Mouse (Mus musculus): ENCODE data around the gene Tex33.

Gene Tex33

DNA sequence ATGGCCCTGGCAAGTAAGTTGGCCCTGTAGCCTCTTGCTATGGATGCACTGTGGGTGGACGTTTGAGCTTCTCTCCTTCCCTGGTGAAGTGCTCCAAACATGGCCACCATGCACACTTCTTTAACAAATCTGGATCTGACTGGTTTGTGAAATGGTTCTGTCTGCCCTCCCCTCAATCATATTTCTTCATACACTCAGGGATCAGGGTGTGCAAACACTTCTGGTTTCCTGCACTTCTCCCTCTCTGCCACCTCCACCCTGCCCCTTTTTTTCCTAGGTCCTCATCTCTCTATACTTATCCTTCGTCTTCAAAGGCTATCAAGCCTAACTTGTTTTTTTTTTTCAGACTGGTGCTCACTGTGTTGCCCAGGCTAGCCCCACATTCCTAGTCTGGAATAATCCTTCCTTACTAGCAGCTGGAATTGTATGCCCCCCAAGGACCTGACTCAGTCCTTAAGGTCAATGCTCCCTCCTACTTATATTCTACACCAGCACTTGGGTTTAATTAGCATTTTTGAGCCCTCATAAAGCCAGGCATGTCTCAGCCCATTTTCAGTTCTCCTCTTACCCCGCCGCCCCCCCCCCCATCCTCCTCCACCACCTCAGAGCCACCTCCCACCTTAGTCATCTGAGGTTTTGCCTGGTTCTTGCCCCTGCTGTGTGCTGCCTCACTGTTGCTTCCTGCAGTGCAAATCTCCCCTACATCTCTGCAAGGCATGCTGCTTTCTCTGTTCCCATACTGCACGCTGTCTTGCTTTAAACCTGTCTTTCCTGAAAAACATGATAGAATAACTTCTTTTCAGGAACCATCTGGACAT, 64.0 kb downstream of the Tex33 start:
- in situ Hi-C loops (cut with MboI; ENCODE audit: unreplicated experiment in 2 of 2): loop anchor here in 1 of 2 experiments (10.0 kb wide), 1 partner anchor 147 kb away; no protein-coding TSS in a partner anchor

DNA sequence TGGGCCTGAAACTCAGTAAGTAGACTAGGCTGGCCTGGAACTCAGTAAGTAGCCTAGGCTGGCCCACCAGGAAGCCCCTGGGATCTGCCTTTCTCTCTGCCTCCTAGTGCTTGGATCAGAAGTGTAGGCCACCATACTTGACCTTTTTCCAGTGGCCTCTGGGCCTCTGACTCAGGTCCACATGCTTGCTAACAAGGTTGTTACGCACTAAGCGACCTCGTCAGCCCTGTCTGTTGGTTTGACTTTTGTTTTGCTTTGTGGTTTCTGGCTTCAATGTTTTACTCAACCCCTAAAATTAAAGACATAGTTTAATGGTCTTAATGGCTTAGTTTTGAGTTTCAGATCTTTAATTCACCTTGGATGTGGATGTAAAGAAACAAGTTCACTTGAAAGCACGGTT, 65.0 kb downstream of the Tex33 start:
- in situ Hi-C loops (cut with MboI; ENCODE audit: unreplicated experiment in 2 of 2): loop anchor here in 1 of 2 experiments (10.0 kb wide), 1 partner anchor 146 kb away; no protein-coding TSS in a partner anchor

DNA sequence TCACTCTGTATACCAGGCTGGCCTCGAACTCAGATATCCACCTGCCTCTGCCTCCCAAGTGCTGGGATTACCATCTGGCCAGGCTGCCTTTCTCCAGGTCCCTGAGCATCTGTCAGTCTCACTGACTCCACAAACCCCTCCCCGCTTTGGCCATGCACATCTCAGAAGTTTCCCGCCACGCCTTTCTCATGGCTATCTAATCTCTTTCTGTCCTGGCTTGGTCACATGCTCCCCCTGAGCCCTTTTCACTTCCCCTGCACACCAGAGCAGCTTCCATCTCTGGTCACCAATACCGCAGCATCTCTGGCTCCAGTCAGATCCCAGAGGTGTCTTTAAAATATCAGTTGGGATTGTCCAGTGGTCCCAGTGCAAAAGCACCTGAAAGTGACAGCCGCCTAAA, 65.7 kb downstream of the Tex33 start:
- in situ Hi-C loops (cut with MboI; ENCODE audit: unreplicated experiment in 2 of 2): loop anchor here in 1 of 2 experiments (5.0 to 10.0 kb wide), 2 partner anchors 83 to 145 kb away; no protein-coding TSS in a partner anchor

DNA sequence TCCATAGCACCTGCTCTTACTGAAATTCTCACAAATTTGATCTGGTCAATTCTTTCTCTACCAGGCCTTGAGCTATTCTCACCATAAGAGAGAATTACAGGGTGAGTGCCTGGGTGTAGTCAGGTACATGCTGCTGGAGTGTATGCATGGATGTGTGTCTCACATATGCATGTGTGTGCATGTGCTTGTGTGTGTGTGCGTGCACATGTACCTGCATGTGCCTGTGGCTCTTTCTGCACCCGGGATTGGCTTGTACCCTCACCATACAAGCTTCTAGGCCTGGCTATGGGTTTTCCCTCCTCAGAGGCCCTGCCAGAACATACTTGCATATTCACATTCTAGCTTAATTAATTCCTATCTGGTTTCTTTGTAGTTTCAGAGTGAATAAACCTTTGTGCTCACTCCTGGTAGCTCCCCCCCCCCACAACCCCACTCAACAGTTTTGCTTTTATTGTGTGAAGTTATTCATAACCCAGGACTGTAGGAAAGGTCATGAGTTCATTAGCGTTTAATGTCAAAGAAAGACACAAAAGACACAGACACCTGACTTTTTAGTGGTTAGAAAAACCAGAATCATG, 67.1 kb downstream of the Tex33 start:
- in situ Hi-C loops (cut with MboI; ENCODE audit: unreplicated experiment in 2 of 2): loop anchor here in 1 of 2 experiments (5.0 kb wide), 1 partner anchor 81 kb away; no protein-coding TSS in a partner anchor

All from v-Abl transformed pro-B cells (cell line).